Mouse (Mus musculus): Measurements from ENCODE around the gene Tbx10.

- TF ChIP-seq CTCF (IDR thresholded peaks at IDR 0.05; ENCODE audit: extremely low read depth, insufficient read length, insufficient replicate concordance, low read depth, low read length) (no peak), POLR2A (IDR thresholded peaks at IDR 0.05; ENCODE audit: low read depth, low read length) (no peak)
Observed at GRCm38 (mm10) chr19:3960211-3960610, 32.3 kb upstream of the Tbx10 start.

Measured in small intestine, adult 2 months (tissue).